Mouse (Mus musculus): ENCODE results near the gene Bst2.

Gene Bst2

DNA sequence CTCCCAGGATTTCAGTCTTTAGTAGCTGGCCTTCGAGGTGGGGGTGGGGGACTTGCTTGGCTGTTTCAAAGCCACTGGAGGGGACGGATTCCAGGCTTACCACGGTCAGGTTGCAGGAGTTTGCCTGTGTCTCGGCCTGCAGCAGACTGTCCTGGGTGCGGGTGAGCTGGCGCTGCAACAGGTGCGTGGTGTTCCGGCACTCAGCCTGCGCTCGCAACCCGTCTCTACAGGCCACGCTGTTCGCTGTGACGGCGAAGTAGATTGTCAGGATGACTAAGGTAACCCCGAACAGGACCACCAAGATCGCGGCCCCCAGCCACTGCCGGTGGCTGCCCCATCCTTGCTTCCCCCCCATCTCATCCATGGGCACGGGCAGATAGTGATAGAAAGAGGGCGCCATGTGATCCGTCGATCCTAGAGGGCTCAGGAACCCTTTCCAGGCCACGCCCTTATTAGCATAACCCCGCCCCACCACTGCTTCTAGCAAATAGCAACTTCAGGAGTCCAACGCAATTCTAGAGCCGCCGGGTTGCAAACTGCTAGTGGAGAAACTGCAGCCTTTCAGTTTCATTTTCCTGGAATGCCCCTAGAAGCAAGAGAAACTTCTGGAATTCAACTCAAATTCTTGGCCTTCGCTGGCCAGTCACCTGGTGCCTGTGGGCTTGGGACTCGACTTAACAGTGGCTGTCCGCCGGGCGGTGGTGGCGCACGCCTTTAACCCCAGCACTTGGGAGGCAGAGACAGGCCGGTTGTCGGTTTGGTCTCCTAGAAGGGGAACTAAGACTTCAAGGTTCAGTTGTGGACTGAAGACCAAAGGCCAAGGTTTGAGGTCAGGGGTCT lies at the start of gene Bst2:
Gene Bst2, minus strand, starts transcription at position 429 of the 840 bp plus-strand sequence.
- in situ Hi-C loops (cut with MboI, MseI): no loop called here

DNA sequence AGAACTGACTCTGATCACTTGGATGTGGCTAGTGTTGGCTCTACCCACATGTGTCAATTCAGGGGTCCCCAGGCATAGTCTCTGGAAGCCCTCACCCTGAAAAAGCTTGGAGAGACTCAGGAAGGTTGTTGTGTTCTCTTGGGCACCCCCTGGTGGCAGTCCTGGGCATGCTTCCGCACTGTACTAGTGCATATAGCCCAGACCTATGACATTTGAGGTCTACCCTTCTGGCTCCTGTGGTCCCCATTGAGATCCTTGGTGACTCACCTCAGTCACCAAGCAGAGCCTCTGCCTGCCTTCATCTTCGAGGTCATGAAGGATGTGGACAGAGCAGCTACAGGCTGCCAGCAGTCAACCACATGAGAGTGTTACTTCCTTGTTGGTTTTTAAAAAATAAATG lies 49.6 kb upstream of the Bst2 start:
- in situ Hi-C loops (cut with MboI, MseI): no loop called here

DNA sequence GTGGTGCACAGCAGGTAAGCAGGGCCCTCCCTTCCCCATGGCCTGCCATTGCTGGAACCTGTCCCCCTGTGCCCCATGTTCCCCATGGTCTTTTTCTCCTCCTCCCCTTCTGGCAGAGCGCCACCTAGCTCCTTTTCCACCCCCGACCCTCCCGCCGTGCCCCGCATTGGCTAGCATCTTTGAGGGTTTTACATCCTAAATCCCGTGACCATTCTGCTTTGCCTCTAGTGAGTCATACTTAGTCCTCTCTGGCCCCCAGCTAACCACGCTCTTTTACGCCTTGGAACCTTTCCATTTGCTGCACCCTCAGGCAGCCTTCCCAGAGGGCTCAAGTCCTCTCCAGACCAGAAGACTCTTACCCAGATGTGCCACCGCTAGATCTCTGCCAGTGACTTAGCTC lies 42.9 kb upstream of the Bst2 start:
- in situ Hi-C loops (cut with MboI, MseI): no loop called here

DNA sequence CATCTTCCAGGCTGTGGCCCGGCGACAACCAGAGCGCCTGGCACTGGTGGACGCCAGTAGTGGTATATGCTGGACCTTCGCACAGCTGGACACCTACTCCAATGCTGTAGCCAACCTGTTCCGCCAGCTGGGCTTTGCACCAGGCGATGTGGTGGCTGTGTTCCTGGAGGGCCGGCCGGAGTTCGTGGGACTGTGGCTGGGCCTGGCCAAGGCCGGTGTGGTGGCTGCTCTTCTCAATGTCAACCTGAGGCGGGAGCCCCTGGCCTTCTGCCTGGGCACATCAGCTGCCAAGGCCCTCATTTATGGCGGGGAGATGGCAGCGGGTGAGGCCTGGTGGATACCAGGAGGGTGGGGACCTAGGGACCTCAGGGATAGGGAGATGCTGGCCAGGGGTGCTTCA lies 42.2 kb upstream of the Bst2 start:
- in situ Hi-C loops (cut with MboI, MseI): no loop called here

DNA sequence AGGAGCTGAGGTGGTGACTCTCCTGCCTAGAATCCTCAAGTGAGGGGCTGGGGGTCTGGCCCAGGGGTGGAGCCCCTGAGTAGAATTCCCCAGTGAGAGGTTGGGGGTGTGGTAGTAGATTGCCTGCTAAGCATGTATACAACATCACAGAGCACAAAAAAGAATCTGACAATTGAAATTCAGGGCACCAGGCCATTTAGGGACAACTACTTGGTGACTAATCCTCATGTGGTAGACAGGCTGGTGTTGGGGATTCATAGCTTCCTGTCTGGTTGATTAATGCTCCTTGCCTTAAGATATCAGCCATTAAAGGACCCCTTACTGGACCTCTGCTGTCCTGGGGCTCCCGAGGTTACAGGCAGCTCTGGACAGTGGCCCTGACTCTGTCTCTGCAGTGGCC lies 41.8 kb upstream of the Bst2 start:
- in situ Hi-C loops (cut with MboI, MseI): no loop called here

DNA sequence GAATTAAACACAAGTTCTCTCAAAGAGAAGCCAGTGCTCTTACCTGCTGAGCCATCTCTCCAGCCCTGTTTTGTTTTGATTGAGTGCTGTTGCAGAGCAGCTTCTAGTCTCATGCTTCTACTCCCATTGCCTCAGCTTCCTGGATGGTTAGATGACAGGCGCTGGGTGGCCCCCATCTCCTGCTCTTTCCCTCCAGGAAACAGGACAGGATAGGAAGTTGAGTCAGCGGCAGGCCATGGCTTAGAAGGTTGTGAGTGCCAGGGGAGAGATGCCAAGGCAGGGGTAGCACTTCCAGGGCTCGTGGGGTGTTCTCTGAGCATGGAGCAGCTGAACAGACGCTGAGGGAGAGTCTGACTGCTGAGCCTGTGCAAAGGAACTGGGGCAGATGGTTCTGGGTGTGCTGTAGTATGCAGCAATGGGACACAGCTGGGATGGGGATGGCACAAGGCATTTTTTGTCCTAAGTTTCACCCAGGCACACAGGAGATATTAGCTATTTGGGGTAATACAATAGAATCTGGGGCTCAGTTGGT lies 40.7 kb upstream of the Bst2 start:
- in situ Hi-C loops (cut with MboI, MseI): no loop called here

DNA sequence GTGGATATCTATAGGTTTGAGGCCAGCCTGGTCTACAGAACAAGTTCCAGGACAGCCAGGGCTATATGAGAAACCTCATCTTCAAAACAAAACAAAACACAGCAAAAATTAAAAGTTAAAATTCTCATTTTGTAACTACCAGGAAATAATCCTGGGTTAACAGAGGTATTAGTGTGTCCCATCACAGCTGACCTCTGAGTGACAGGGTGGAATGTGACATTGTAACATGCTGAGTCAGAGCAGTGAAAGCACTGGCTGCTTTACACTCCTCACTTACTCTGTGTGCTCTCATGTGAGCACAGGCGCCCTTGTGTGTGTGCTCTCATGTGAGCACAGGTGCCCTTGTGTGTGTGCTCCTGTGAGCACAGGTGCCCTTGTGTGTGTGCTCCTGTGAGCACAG lies 37.8 kb upstream of the Bst2 start:
- in situ Hi-C loops (cut with MboI, MseI): no loop called here

DNA sequence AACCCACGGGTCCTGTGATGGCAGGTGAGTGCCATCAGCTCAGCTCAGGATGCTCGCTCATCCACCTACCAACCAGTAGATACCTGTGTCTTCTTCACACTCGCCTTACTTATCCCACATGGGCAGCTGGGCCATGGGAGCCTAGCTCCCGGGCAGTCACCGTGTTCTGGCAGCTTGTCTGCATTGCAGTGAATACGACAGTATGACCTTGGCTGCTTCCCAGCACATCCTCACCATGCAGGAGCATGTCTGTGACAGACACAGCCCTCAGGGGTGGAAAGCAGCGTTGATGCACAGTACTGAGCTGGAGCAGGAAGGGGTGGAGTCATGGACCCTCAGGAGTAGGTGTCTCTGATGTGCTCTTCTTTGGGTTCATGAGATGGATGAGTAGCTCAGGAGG lies 37.2 kb upstream of the Bst2 start:
- in situ Hi-C loops (cut with MboI, MseI): no loop called here

DNA sequence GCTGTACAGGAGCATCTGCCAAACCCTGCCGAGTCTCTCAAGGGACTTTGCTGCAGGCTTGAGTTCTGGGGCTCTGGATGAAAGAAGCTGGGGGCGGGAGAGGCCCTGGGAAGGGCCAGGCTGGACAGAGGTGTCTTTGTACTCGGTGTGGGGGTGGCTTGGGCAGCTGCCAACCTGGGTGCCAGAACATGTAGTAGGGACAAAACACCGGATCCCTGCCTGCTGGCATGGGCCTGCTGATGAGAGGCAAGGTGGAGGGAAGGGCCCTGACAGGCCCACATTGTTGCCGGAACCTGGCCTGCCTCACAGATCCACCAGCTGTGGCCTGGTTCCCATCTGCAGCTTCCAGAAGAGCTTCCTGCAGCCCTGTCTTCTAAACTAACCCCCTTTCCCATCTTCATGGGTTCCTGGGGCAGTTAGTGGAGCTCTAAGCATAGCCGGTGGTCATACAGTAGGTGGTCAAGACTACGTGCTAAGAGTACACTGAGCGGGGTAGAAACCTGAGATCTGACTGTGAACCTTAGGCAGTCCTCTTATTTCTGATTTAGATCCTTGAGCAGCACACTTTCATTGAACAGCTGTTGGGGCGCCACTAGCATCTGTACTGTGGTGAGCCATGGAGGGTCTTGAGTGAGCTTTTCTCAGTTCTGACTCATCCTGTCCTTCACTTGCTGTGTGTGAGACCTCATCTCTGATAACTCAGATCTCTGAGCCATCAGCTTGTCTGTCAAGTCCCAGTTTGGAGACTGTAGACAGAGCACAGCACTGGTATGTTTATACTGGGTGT lies 35.8 kb upstream of the Bst2 start:
- in situ Hi-C loops (cut with MboI, MseI): no loop called here

DNA sequence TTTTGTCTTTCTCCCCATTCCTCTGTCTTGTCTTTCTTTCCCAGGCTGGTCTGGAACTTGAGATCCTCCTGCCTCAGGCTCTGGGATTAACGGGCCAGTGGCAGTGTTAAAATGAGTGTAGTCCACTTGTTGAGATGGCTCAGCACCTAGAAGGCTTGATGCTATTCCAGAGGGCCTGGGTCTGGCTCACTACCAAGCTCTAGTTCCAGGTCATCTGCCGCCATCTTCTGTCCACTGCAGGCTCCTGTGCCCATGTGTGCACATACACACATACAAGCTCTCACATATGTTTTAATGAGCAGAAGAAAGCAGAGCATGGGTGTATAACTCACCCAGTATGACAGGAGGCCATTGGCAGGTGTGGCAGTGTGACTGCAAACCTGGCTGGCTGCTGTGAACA lies 34.8 kb upstream of the Bst2 start:
- in situ Hi-C loops (cut with MboI, MseI): no loop called here

DNA sequence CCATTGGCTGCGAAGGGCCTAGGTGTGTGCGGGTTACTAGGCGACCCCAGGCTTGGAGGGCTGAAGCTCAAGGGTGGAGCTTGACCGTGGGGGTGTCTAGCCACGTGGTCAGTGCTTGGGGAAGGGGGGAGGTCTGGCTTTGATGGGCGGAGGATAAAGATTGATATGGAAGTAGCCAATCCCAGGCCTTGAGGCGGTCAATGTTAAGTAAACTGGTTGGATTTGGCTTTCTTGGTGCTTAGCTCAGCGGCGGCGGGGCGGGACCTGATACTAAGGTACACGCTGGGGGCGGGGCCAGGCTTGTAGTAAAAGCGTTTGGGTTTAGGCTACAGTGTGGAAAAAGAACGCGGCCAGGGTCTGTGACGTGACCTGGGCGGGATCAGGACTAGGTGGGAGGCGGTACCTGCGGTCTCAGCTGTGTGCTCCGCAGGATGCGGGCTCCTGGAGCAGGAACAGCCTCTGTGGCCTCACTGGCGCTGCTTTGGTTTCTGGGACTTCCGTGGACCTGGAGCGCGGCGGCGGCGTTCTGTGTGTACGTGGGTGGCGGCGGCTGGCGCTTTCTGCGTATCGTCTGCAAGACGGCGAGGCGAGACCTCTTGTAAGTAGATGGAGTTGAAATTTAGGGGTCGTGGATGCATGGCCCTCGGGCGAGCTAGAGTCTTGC lies 33.2 kb upstream of the Bst2 start:
- in situ Hi-C loops (cut with MboI, MseI): no loop called here

DNA sequence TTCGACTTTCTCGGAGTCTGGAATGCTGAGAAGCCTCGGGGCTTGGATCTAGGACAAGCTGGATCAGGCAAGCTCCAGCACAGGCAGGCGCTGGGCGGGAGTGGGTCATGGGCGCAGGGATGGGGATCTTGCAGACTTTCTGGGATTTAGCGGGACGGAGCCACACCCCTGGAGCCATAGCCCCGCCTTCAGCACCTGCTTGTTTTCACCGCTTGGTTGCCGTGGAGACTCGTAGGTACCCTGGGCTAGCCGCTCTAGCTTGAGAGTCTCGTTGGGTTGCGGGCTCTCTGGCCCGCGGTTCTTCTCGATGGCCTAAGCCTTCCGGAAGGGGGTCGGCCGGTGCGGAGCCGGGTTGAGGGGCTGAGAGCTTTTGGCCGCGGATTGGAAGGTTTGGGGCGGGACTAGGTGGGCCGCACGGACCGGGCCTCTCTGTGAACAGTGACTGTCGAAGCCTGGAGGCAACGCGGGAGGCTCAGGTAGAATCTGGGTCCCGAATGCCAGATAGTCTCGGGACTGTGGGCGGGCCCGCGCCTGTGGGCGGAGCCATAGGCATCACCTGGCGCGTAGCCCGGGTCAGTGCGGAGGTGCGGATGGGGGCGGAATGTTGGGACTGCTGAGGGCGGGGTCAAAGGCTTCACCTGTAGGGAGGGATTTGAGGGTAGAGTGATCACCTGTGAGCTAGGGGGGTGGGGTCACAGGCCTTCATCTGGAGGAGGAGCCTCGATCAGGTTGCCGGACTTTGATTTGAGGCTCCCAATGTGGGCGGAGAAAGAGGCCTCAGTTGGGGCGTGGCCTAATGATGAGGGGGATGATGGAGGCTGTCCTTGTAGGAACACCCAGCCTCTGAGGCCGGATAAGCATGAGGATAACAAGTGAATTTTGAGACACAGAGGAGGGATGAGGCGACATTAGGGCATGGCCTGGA lies 32.4 kb upstream of the Bst2 start:
- in situ Hi-C loops (cut with MboI, MseI): loop anchor here (5.0 kb wide), 1 partner anchor 88 kb away; no protein-coding TSS in a partner anchor

DNA sequence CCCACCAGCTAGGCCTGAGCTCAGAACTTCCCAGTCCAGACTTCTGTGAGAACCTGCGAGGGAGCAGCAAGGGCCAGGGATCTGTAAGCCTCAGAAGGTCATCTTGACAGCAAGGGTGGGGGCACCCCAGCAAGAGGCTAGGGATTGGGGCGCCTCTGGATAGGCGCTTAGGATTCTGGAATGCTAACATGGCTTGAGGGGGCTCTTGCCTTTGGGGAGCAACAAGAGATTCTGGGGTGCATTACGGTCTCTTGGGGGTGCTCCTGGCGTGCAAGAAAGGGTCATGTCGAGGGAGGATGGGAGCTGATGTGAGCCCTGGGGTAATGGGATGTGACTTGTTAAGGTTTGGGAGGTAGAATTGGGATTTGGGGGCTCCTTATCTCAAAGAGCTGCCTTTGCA lies 31.7 kb upstream of the Bst2 start:
- in situ Hi-C loops (cut with MboI, MseI): loop anchor here (5.0 kb wide), 1 partner anchor 88 kb away; no protein-coding TSS in a partner anchor

DNA sequence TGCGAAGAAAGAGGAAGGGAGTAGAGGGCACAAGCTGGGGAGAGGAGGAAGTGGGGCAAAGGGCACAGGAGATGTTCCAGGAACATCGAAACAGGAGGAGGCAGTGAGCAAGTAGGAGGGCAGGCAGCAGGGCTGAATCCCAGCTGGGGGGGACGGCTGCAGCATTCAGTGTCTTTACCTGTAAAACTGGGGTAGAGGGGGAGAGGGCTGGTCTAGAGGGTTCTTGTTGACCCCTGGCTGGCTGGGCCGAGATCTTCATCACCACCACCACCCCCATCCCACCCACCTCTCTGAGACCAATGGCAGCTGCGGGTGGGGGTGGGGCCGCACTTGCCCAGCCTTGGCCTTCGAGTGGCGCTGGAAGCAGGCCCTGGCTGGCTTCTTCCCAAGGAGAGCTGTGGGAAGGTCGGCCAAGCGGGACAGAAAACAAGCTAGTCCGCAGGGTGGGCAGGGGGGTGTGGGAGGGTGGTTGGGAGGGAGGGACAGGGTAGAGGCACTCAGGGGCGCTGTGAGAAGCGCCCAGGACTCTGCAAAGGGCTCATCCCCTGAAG lies 31.2 kb upstream of the Bst2 start, which contains the start of gene Slc27a1:
Gene Slc27a1, plus strand, starts transcription at position 496 of the 551 bp plus-strand sequence.
- in situ Hi-C loops (cut with MboI, MseI): loop anchor here (5.0 kb wide), 1 partner anchor 89 kb away; no protein-coding TSS in a partner anchor

DNA sequence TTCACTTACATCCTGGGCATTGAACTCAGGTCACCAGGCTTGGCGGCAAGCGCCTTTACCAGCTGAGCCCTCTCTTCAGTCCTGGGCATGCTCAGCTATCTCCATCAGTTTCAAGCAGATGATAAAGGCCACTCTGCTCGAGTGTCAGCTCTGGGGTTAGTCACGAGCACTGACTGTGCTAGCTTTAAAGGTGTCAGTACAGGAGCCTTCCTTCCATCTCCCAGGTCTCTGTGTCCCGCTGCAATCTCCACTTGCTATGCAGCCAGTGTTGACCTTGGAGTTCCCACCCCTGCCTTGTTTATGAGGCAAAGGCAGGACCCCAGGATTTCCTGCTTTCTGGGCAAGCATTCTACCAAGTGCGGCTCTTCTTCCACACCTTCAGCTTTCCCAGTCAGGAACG lies 30.3 kb upstream of the Bst2 start:
- in situ Hi-C loops (cut with MboI, MseI): loop anchor here (5.0 kb wide), 1 partner anchor 90 kb away; no protein-coding TSS in a partner anchor

DNA sequence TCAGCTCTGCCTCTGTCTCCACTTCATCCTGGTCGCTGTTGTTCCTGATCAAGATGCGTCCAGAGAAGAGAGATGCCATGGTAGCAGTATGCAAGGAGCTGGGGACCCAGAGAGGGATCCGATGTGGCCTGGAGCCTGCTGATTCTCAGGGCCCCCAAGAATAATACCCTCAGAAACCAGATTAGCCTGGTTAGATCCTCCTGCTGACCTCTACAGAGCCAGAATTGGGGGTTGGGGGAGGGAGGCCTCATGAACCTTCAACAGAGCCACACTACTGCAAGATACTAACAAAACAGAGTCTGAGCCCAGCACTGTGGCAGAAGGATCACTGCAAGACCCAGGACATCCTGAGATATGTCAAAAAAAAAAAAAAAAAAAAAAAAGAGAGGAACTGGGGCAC lies 29.2 kb upstream of the Bst2 start, which contains the start of gene Nxnl1:
Gene Nxnl1, minus strand, starts transcription at position 101 of the 400 bp plus-strand sequence.
- in situ Hi-C loops (cut with MboI, MseI): loop anchor here (5.0 kb wide), 1 partner anchor 91 kb away; no protein-coding TSS in a partner anchor

DNA sequence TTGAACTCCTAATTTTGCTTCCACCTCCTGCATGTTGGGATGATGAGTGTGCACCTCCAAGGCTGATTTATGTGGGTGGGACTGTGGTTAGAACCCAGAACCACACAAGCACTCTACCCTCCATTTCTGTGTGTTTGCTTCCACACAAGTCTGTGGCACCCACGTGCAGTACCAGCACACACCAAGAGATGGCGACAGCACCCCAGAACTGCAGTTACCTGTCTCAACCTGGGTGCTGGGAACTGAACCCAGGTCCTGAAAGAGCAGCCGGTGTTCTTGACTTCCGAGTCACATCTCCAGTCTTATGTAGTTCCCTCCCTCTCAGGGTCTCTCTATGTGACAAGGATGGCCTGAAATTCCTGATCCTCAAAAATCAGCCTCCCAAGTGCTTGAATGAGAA lies 26.7 kb upstream of the Bst2 start:
- in situ Hi-C loops (cut with MboI, MseI): loop anchor here (5.0 kb wide), 1 partner anchor 68 kb away; no protein-coding TSS in a partner anchor

DNA sequence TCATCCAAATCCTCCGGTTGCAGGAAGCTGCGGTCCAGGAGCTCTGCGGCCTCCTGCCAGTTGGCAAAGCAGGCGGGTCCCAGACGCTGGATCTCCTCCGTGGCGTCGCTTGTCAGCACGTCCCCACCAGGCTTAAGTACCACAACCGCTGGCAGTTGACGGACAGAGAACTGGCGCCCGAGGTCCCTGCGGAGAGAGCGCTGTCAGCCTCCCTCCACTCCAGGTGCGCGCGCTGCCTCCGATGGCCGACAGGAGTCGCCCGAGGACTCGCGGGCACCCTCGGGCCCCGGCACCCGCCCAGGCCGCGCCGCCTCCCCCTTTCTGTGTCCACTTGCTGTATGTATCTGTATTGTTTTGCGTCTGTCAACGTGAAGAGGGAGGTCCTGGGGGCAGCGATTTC lies 25.5 kb upstream of the Bst2 start:
- in situ Hi-C loops (cut with MboI, MseI): loop anchor here (5.0 kb wide), 1 partner anchor 70 kb away; no protein-coding TSS in a partner anchor

DNA sequence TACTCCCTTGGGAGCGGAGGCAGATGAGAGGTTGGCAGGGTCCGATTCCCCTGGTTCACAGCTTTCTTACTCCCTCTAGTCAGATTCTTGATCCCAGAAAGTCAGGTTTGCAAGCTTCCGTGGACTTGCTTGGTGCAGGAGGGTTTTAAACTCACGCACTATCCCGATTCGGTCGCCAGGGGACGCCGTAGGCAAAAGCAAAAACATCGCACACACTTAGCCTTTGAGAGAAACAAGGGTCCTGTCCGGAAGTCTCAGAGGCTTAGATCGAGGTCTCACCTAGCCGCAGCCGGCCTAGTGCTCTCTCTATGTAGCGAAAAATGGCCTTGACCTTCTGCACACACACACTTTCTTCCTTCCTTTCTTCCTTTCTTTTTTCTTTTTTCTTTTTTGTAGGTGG lies 24.1 kb upstream of the Bst2 start:
- in situ Hi-C loops (cut with MboI, MseI): loop anchor here (5.0 kb wide), 1 partner anchor 71 kb away; no protein-coding TSS in a partner anchor

DNA sequence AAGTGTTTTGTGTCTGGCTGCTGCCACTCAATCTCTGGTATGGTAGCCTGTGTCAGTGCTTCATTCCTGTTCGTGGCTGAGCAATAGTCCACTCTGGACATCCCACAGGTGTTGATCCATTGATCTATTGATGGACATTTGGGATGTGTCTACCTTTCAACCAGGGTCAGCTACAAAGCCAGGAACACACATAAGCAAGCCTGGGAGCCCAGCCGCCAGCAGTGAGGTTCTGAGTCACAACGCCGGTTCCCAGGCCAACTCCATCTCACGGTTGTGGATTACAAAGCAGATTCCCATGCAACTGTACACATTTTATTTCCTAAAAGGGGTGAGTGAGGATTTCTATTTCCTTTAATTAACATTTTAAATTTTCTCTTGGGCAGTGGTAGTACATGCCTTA lies 23.5 kb upstream of the Bst2 start:
- in situ Hi-C loops (cut with MboI, MseI): loop anchor here (5.0 kb wide), 1 partner anchor 72 kb away; no protein-coding TSS in a partner anchor
